Mouse (Mus musculus): ENCODE data around the gene Sertad2. TPM values are rescaled to one million over a fixed set of nuclear protein-coding genes. Genes with fewer than 3 reads are reported as not detected.

Gene Sertad2
- polyA plus RNA-seq, 1 experiment from 2014 or later, result 29.8 TPM

Other genes with a start within 250 kb of the Sertad2 start
- 37.6 and 55.6 TPM in 2 replicates for gene Slc1a4, start 210.5 kb upstream of the Sertad2 start, polyA plus RNA-seq (2014; fragmentation: Nextera tagmentation; extraction: Ambion mirVana)
- 34.3 and 44.8 TPM in 2 replicates for gene Aftph, start 198.3 kb downstream of the Sertad2 start, polyA plus RNA-seq (2014; fragmentation: Nextera tagmentation; extraction: Ambion mirVana)